Mouse (Mus musculus) CD8-positive naive resting alpha-beta T cell, adult 2 months (primary cell): Measurements from ENCODE around the gene Naga.

Source experiments
- DNase-seq, 2 experiments: peaks; one replicate each; pipeline ENCODE4 v3.0.0; 2022; ENCODE audit warnings: low read depth in 2 of 2, low spot score in 2 of 2

Gene Naga

DNA sequence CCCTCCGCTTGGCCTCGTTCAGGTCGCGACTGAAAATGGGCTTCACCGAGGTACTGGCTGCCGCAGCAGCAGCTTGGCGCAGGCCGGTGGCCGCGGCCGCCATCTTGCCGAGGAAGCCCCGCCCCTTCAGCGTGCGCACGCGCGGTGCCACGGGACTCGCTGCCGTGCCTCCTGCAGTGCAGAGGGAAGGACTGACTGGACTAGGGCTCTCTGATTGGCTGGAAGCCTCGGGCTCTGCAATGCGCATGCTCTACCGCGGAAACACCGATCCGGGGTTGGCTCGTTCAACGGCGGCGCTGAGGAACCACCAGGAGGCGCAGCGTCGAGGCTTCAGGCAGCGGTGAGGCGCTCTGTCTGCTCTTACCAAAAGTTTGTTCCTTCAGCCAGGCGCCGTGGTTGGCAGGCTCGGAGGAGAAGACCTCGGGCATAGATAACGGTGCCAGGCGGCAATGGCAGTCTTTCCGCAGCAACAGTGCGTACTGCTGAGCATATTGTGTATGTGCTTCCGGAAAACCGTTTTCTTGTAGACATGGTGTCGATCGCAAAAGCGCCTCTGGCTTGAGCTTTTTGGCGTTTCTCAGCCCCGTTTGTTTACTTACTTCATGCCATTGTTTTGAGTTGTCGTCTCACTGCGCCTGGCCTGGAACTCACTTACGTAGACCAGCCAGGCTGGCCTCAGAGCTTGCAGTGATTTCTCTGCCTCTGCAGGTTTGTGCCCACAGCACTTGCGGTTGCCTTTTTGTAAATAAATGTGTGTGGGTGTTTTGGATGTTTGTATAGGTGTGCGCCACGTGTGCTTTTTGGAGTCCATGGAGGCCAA, 15.6 kb upstream of the Naga start, which contains the start of gene Ndufa6:
TSS of gene Ndufa6 (minus strand) at position 197 of the 820 bp plus-strand sequence.
- peak; percentile 93 to 95 for DNase-seq

DNA sequence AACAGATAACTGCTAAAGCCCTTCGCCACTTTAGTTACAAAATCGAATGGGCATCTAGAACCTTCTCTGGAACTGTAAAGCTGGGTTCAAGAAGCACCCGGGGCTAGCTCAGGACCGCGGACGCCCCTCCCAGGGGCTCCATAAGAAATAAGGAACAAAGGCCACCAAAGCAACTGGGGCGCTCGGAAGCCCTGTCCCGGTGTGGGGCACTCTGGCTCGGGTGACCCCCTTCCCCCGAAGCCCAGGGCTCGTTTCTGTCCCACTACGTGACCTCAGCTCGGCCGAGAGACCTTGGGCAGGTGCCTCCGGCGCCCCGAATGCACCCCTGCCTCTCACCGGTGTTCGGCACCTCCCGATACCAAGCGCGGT, 15.0 kb upstream of the Naga start:
- DNase-seq, result no peak

DNA sequence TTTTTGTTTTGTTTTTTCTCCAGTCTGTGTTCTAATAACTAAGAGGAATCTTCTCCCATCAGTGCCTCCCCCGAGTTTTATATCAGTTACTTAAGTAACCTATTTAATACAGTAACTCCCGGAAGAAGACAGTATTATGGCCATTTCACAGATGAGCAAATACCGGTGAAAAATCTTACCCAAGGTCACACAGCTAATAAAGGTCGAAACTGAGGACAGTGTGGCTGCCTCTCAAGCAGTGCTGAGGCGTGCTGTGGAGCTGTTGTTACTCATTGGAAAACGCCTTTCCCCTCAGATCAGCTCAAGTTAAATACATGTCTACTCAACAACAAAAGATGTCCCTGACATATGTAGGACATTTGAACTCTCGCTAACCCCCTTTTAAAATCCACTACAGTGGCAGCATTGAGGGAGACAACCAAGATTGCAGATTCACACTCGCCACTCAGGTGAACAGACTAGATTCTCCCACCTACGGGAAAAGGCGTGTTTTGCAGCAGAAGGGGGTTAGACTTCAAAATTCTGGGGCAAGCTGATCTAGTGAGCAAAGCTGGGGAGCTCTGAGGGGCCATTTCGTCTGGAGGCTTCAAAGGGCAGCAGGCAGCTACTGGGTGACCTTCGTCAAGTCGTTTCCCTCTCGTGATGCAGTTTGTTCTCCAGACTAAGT, 14.5 kb upstream of the Naga start:
- DNase-seq, result no peak

DNA sequence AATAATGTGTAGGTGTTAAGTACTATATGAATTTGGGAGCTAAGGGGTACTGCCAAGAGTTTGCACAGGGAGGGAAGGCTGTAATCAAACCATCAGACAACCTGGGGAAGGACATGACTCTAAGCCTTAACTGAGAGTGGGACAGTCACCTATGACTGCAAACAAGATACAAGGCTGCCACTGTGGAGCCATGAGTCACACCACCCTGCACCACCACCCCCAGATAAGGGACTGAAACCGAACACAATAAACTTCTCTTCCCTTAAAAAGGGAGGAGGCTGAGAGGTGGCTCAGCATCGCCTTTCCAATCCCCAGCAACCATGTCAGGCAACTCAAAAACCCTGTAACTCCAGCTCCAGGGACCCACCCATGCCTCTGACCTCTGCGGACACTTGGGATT, 12.8 kb upstream of the Naga start:
- DNase-seq, result no peak

DNA sequence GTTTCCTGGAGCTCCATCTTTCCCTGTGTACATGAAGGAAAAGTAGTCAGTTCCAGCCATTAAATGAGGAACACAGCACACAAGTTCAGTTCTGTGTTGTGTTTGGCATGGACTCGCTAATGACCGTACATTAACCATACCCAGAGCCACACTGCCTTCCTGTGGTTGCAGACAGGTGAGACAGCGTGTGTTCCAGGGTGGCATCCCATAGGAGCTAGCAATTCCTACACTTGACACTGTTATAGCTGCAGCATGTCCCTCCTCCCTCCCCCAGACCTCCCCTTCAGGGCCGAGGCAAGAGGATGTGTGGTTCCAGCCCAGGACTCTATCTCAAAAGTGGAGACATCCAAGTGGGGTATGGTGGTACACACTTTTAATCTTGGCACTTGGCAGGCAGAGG, 11.6 kb upstream of the Naga start:
- DNase-seq, result no peak

GRCm38 (mm10) chr15:82348999-82349341, 10.2 kb upstream of the Naga start:
- DNase-seq, result no peak

DNA sequence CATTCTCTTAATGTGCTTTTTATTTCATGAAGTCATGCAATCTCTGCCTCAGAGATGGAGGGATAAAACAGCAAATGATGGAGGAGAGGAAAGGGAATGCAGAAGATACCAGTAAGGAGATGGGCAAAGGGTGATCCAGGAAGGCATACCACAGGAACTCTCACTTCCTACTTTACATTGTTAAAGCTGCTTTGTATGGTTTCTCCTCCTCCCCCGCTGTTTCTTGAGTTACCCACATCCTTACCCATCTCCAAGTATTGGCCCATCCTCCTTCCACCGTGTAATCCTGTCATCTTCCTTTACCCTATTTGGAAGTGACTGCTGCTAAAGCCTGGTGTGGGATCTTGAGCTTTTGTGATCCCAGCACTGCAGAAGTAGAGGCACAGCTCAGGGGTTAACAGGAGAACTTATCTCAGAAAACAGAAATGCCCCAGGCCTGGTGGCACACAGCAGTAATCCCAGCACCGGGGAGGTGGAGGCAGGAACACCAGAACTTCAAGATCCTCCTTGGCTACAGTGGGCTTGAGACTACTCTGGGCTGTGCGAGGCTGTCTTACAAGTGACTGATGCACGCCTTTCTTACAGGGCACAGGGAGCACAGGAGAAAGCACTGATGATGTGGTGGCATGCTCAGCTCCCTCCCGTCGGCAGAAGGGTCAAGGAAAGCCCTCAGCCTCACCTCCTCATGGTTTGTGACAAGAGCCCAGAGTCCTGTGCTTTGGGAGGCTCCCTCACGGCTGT, 9.7 kb upstream of the Naga start:
- no peak for DNase-seq

GRCm38 (mm10) chr15:82347852-82348251, 9.1 kb upstream of the Naga start:
- DNase-seq, result no peak

GRCm38 (mm10) chr15:82347303-82347676, 8.6 kb upstream of the Naga start:
- no peak for DNase-seq

GRCm38 (mm10) chr15:82346580-82347302, 8.0 kb upstream of the Naga start:
- DNase-seq, result no peak

GRCm38 (mm10) chr15:82345820-82346470, 7.2 kb upstream of the Naga start:
- peak; percentile 96 for DNase-seq

DNA sequence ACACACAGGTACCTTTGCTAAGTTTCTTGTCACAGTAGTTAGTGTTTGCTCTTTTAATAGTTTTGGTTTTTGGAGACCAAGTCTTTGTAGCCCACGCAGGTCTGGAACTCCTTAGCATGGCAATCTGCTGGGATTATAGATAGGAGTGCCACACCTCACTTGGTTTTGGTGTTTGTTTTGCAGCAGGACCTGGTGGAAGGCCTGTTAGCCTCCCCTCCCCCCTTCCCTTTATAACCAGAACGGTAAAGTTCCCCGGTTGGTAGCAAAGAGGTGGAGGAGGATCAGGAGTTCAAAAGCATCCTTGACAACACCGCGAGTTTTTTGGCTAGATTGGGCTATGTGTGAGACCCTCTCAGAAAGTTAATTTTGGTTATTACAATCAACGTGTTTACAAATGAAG, 6.2 kb upstream of the Naga start:
- no peak for DNase-seq

DNA sequence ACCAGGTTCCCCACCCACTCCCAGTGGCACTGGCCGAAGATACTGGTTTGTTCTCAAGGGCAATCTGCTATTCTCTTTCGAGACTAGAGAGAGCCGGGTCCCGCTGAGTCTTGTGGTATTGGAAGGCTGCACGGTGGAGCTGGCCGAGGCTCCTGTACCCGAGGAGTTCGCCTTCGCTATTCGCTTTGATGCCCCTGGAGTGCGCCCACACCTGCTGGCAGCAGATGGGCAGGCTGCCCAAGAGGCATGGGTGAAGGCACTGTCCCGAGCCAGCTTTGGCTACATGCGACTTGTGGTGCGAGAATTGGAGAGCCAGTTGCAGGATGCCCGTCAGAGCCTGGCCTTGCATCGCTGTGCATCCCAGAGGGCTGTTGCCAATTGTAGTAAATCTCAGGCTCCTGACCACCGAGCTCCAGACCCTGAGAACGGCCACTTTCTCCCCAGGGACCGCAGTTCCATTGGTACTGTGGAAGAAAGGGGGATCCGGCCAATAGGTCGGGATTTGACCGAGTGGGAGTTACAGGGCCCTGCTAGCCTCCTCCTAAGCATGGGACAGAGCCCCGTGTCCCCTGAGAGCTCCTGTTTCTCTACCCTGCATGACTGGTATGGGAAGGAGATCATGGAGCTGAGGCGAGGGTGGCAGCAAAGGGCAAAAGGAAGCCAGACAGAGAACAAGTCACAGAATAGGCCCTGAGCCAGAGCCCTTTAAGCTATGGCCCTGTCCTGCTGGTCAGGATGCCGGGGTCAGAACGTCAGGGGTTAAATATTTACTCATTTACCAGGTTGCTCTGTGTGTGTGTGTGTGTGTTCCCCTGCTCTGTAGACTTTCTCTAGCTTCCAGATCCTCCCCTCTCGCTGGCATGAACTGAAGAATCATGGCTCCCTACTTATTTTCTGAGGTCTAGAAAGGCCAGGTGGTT, 4.9 kb upstream of the Naga start:
- no peak for DNase-seq

DNA sequence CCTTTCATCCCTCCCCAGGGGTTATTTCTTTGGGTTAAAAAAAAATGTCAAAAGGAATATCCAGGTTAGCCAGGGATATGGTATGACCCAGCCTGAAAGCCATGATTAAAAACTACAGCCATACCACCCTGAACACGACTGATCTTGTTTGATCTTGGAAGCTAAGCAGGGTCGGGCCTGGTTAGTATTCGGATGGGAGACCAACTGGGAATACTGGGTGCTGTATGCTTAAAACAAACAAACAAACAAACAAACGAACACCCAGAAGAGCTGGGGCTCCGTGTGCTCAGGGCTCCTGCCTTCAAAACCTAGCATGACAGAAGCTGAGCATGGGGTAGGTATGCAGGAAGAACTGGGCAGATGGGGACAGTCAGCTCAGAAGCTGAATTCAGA, 3.8 kb upstream of the Naga start:
- no peak for DNase-seq

- DNase-seq, result no peak
Observed at GRCm38 (mm10) chr15:82341675-82342542, 3.2 kb upstream of the Naga start.

GRCm38 (mm10) chr15:82341036-82341501, 2.3 kb upstream of the Naga start:
- no peak for DNase-seq

GRCm38 (mm10) chr15:82340414-82341035, 1.8 kb upstream of the Naga start:
- DNase-seq, result no peak

- DNase-seq, result no peak
Observed at GRCm38 (mm10) chr15:82339634-82340254, 1.0 kb upstream of the Naga start.
